Mouse (Mus musculus): ENCODE results near the gene Nxpe4. TPM values are rescaled to one million over a fixed set of nuclear protein-coding genes. Genes with fewer than 3 reads are reported as not detected.
"Not testable (repeated sequence)": the region's sequence is repeated elsewhere in the genome, so short reads cannot be mapped to it uniquely, and the experiment has no call there.

Gene Nxpe4
- 8.6 and 9.6 TPM in 2 replicates for polyA plus RNA-seq (2014; fragmentation: Nextera tagmentation; extraction: Ambion mirVana)

DNA sequence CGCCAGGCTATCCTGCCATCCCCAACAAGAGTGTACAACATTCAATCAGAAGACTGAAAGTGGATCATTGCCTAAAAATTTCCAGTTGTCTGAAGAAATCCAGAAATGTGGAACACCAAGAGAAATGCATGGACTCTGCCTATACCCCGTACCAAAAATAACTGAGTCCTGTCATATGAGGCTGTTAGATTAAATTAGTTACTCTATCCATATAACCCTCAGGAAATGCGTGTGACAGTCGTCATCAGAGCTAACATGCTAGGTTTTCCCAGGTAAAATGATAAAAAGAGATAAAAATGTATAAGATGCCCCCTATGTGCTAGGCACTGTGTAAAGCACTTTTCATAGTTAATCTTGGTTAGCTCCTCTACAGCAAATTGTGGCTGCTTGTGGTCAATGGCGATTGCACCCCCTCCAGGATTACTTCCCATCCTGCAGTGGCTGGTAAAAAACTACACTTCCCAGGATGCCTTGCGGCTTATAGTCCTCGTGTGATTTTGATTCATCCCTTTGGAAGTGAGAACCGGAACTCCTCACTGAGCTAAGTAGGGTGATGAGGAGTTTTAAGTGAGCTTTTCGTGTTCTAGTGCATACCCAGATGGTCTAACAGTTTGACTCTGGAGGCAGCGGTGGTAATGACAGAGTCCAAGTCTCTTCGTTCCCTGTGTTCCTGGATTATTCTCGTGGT, at the start of gene Nxpe4:
Gene Nxpe4 (plus strand): TSS at position 519 of the 688 bp plus-strand sequence.
- WGBS, result 30% methylated on average over 12 of the region's 12 CpGs
- no peaks in the 10 kb centered on the region for H3K36me3 ChIP-seq (replicated peaks; ENCODE audit: control insufficient read depth, insufficient read depth, low read depth, low read length)
- H3K4me3 ChIP-seq (ENCODE audit: low read depth, low read length), result peak within 1 kb of the TSS; percentile 42
- peak within 1 kb of the TSS; percentile 44 for H3K4me2 ChIP-seq (ENCODE audit: low read depth, low read length)
- H3K27me3 ChIP-seq (ENCODE audit: control insufficient read depth, insufficient read depth, low read length), result no peaks in the 10 kb centered on the region
- no peak within 1 kb of the TSS for H3K27ac ChIP-seq (replicated peaks; ENCODE audit: low read depth, low read length)
- ATAC-seq (replicated peaks; ENCODE audit: insufficient number of reproducible peaks, low FRiP score, low TSS enrichment, low read depth) (peak; percentile 67), DNase-seq (ENCODE audit: low spot score) (peak; percentile 95)
- no peaks in the 10 kb centered on the region for H3K4me1 ChIP-seq (ENCODE audit: control insufficient read depth, insufficient read depth, low read length)
- H3K9ac ChIP-seq (replicated peaks; ENCODE audit: low read length), result peak within 1 kb of the TSS; percentile 56
- no peaks in the 10 kb centered on the region for H3K9me3 ChIP-seq (replicated peaks; ENCODE audit: control insufficient read depth, low read length)

DNA sequence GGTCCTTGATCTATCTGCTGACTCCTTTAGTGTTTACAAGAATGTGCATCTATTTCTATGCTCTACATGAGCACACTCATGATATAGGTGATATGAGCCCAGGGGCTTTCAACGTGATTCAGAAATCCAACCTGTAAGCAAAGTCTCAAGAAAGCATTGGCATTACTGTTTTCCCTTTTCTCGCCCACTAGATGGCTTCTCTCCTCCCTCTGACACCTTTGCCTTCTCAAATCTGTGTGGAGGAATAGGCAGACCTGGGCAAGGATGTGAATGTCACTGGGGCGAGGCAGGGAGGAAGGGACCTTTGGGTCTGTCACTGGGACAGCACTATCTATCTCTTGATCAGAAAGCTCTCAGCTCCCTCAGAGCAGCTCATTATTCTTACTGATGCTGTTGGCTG, 35.0 kb upstream of the Nxpe4 start:
- ATAC-seq (replicated peaks; ENCODE audit: insufficient number of reproducible peaks, low FRiP score, low TSS enrichment, low read depth) (no peak), DNase-seq (ENCODE audit: low spot score) (no peak)
- H3K4me3 ChIP-seq (ENCODE audit: low read depth, low read length), result no peak overlapping the region
- no peak overlapping the region for H3K27ac ChIP-seq (replicated peaks; ENCODE audit: low read depth, low read length)
- WGBS, result 38% methylated on average over 3 of the region's 3 CpGs
- no peaks in the 10 kb centered on the region for H3K4me1 ChIP-seq (ENCODE audit: control insufficient read depth, insufficient read depth, low read length)
- no peaks in the 10 kb centered on the region for H3K36me3 ChIP-seq (replicated peaks; ENCODE audit: control insufficient read depth, insufficient read depth, low read depth, low read length)
- H3K27me3 ChIP-seq (ENCODE audit: control insufficient read depth, insufficient read depth, low read length), result no peaks in the 10 kb centered on the region
- no peaks in the 10 kb centered on the region for H3K9me3 ChIP-seq (replicated peaks; ENCODE audit: control insufficient read depth, low read length)
- no peak overlapping the region for H3K9ac ChIP-seq (replicated peaks; ENCODE audit: low read length)
- H3K4me2 ChIP-seq (ENCODE audit: low read depth, low read length), result no peak overlapping the region

DNA sequence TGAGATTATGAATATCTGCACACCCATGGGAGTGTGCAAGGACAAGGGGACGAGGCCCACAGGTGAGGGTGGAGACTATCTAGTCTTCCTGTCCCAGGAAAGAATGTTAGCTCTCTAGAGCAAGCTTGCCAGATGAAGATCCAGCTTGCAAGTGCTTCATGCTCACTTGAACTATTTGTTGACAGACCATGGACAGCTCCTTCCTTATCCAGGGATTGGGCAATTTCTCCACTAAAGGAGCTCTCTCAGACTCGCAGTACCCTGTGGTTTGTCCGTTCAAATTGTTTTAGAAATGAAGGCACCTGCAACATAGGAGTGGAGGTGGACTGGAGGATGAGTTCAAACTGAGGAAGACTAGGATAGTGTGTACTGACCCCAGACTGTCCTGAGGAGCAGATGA, 24.3 kb upstream of the Nxpe4 start:
- H3K4me1 ChIP-seq (ENCODE audit: control insufficient read depth, insufficient read depth, low read length), result no peaks in the 10 kb centered on the region
- no peak overlapping the region for H3K9ac ChIP-seq (replicated peaks; ENCODE audit: low read length)
- ATAC-seq (replicated peaks; ENCODE audit: insufficient number of reproducible peaks, low FRiP score, low TSS enrichment, low read depth), result no peak
- 35% methylated on average over 3 of the region's 3 CpGs for WGBS
- H3K4me2 ChIP-seq (ENCODE audit: low read depth, low read length), result no peak overlapping the region
- peak; percentile 79 for DNase-seq (ENCODE audit: low spot score)
- no peaks in the 10 kb centered on the region for H3K9me3 ChIP-seq (replicated peaks; ENCODE audit: control insufficient read depth, low read length)
- no peaks in the 10 kb centered on the region for H3K27me3 ChIP-seq (ENCODE audit: control insufficient read depth, insufficient read depth, low read length)
- no peak overlapping the region for H3K27ac ChIP-seq (replicated peaks; ENCODE audit: low read depth, low read length)
- no peaks in the 10 kb centered on the region for H3K36me3 ChIP-seq (replicated peaks; ENCODE audit: control insufficient read depth, insufficient read depth, low read depth, low read length)
- no peak overlapping the region for H3K4me3 ChIP-seq (ENCODE audit: low read depth, low read length)

DNA sequence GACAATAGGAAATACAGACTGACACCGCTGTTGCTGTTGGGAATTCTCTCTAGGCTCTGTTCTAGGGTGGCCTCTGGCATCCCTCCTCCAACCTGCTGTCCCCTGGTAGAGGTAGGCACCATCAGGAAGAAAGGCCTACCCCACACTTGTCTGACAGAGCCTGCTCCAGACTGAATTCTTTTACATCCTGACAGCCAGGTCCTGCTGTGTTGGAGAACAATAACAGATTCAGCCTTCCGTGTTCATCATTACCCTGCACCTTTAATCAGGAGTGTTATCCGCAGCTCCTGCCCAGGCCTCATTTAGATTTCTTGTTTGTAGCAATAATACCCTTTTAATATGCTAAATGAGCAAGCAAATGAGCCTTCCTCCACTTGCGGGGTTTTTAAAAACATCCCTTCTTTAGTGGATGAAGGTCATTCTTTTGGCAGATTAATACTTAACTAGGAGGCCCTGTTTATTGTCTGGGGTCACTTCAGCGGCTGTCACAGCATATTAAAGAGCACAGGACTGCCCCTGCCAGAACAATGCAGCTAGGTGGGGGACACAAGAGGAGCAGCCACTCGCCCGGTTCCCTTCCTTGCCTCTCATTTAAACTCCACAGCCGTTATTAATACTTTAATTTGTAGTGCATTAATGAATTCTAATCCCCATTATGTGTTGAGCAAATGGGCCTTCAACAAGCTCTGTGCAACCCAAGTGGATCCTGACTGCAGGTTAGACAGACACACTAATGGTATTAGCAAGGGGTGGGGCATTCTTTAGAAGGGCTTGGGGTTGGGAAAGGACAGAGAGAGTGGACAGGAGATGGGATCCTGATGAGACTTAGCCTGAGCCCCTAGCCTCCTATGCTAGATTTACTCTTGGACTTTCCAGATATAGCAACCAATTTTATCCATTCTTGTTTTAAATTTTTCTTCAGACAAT, 21.1 kb upstream of the Nxpe4 start:
- DNase-seq (ENCODE audit: low spot score) (no peak), ATAC-seq (replicated peaks; ENCODE audit: insufficient number of reproducible peaks, low FRiP score, low TSS enrichment, low read depth) (no peak)
- H3K36me3 ChIP-seq (replicated peaks; ENCODE audit: control insufficient read depth, insufficient read depth, low read depth, low read length), result no peaks in the 10 kb centered on the region
- no peaks in the 10 kb centered on the region for H3K27me3 ChIP-seq (ENCODE audit: control insufficient read depth, insufficient read depth, low read length)
- no peak overlapping the region for H3K4me2 ChIP-seq (ENCODE audit: low read depth, low read length)
- no peak overlapping the region for H3K27ac ChIP-seq (replicated peaks; ENCODE audit: low read depth, low read length)
- 23% methylated on average over 8 of the region's 8 CpGs for WGBS
- no peak overlapping the region for H3K4me3 ChIP-seq (ENCODE audit: low read depth, low read length)
- H3K9ac ChIP-seq (replicated peaks; ENCODE audit: low read length), result no peak overlapping the region
- no peaks in the 10 kb centered on the region for H3K4me1 ChIP-seq (ENCODE audit: control insufficient read depth, insufficient read depth, low read length)
- no peaks in the 10 kb centered on the region for H3K9me3 ChIP-seq (replicated peaks; ENCODE audit: control insufficient read depth, low read length)

DNA sequence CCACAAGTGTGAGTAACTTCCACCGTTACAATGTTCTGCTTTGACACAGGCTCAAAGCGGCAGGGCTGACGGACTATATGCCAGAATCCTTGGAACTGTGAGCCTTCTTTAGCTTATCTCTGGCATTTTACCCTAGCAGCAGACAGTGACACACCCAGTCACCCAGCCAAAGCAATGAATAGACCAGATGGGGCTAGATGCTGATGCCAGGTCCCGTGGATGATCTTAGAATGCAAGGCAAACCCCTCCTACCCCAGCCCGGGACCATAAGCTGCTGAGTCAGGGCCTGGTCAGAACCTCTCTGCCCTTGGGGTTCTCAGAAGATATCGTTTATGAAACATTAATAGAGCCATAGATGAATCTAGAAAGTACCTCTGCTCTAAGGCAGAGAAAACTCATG, 19.2 kb upstream of the Nxpe4 start:
- H3K27ac ChIP-seq (replicated peaks; ENCODE audit: low read depth, low read length), result no peak overlapping the region
- DNase-seq (ENCODE audit: low spot score) (no peak), ATAC-seq (replicated peaks; ENCODE audit: insufficient number of reproducible peaks, low FRiP score, low TSS enrichment, low read depth) (no peak)
- no peaks in the 10 kb centered on the region for H3K27me3 ChIP-seq (ENCODE audit: control insufficient read depth, insufficient read depth, low read length)
- H3K4me3 ChIP-seq (ENCODE audit: low read depth, low read length), result no peak overlapping the region
- WGBS, result 89% methylated on average over 6 of the region's 6 CpGs
- no peak overlapping the region for H3K9ac ChIP-seq (replicated peaks; ENCODE audit: low read length)
- H3K9me3 ChIP-seq (replicated peaks; ENCODE audit: control insufficient read depth, low read length), result no peaks in the 10 kb centered on the region
- H3K4me2 ChIP-seq (ENCODE audit: low read depth, low read length), result no peak overlapping the region
- H3K4me1 ChIP-seq (ENCODE audit: control insufficient read depth, insufficient read depth, low read length), result no peaks in the 10 kb centered on the region
- H3K36me3 ChIP-seq (replicated peaks; ENCODE audit: control insufficient read depth, insufficient read depth, low read depth, low read length), result no peaks in the 10 kb centered on the region

DNA sequence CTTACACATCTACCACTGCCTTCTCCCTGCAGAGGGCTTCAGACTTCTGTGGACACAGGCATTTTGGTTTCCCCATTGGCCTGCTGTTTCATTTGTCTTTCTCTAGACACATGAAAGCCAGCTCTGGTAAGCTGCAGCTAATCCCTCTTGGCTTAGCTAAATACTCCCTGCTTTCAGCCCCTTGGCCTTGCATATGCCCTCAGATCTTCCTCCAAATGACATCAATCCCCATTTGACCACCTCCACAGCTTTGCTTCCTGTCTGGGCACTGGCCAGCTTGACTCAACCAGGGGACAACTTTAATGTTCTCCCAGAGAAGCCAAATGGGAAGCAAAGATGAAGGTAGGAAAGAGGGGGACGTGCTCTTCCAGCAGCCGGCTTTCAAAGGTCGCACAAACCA, 15.1 kb upstream of the Nxpe4 start:
- WGBS, result 76% methylated on average over 3 of the region's 3 CpGs

DNA sequence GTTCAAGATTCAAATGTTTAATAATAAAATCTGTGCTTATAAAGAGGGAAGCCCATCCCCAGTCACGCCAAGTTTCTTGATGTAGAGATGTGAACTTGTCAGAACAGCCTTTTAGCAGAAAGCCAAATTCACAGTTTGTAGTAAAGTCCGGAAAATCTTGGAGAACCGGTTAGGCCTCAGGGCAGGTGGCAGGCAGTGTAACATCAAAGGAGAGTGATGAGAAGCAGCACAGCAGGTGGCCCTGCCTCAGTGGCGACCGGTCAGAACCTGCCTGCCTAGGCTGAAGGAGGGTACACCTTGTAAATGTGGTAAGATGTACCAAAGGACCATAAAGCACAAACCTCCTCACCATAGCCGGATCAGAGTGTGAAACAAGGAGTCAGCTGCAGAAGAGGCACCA, 4.7 kb downstream of the Nxpe4 start:
- H3K4me2 ChIP-seq (ENCODE audit: low read depth, low read length); H3K4me3 ChIP-seq (ENCODE audit: low read depth, low read length); H3K36me3 ChIP-seq (replicated peaks; ENCODE audit: control insufficient read depth, insufficient read depth, low read depth, low read length); H3K9ac ChIP-seq (replicated peaks; ENCODE audit: low read length); H3K9me3 ChIP-seq (replicated peaks; ENCODE audit: control insufficient read depth, low read length); H3K4me1 ChIP-seq (ENCODE audit: control insufficient read depth, insufficient read depth, low read length); H3K27me3 ChIP-seq (ENCODE audit: control insufficient read depth, insufficient read depth, low read length); H3K27ac ChIP-seq (replicated peaks; ENCODE audit: low read depth, low read length); ATAC-seq (replicated peaks; ENCODE audit: insufficient number of reproducible peaks, low FRiP score, low TSS enrichment, low read depth): not testable (repeated sequence)
- WGBS, result 62% methylated on average over 6 of the region's 6 CpGs
- peak; percentile 23 for DNase-seq (ENCODE audit: low spot score)

More for the DNA sequence above, 15.1 kb upstream of the Nxpe4 start:
- Histone ChIP-seq H3K9ac (replicated peaks; ENCODE audit: low read length) (no peak overlapping the region), H3K4me1 (ENCODE audit: control insufficient read depth, insufficient read depth, low read length) (no peaks in the 10 kb centered on the region), H3K27ac (replicated peaks; ENCODE audit: low read depth, low read length) (no peak overlapping the region), H3K4me2 (ENCODE audit: low read depth, low read length) (no peak overlapping the region), H3K27me3 (ENCODE audit: control insufficient read depth, insufficient read depth, low read length) (no peaks in the 10 kb centered on the region), H3K9me3 (replicated peaks; ENCODE audit: control insufficient read depth, low read length) (no peaks in the 10 kb centered on the region), H3K36me3 (replicated peaks; ENCODE audit: control insufficient read depth, insufficient read depth, low read depth, low read length) (no peaks in the 10 kb centered on the region), H3K4me3 (ENCODE audit: low read depth, low read length) (no peak overlapping the region)
- ATAC-seq (replicated peaks; ENCODE audit: insufficient number of reproducible peaks, low FRiP score, low TSS enrichment, low read depth), result no peak
- no peak for DNase-seq (ENCODE audit: low spot score)

DNA sequence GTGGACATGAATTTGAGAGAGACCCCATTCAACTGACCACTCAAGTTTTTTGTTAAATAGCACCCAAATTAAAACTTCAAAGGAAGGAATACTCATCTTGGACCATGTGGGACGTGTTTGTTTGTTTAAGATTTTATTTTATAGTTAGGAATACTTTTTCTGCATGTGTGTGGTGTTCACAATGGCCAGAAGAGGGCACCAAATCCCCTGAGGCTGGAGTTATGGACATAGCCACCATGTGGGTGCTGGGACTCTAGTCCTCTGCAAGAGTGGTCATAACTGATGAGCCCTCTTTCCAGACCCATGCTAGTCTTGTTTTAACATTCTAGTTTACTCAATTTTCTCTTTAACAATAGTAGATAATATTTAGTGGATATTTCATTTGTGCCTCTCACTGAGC, 14.9 kb downstream of the Nxpe4 start:
- no peaks in the 10 kb centered on the region for H3K4me1 ChIP-seq (ENCODE audit: control insufficient read depth, insufficient read depth, low read length)
- H3K4me2 ChIP-seq (ENCODE audit: low read depth, low read length), result no peak overlapping the region
- no peak for ATAC-seq (replicated peaks; ENCODE audit: insufficient number of reproducible peaks, low FRiP score, low TSS enrichment, low read depth)
- H3K27me3 ChIP-seq (ENCODE audit: control insufficient read depth, insufficient read depth, low read length), result no peaks in the 10 kb centered on the region
- H3K4me3 ChIP-seq (ENCODE audit: low read depth, low read length), result no peak overlapping the region
- no peak overlapping the region for H3K9ac ChIP-seq (replicated peaks; ENCODE audit: low read length)
- no peak overlapping the region for H3K27ac ChIP-seq (replicated peaks; ENCODE audit: low read depth, low read length)
- WGBS, result 53% methylated on average over 1 of the region's 1 CpGs
- H3K9me3 ChIP-seq (replicated peaks; ENCODE audit: control insufficient read depth, low read length), result no peaks in the 10 kb centered on the region
- no peaks in the 10 kb centered on the region for H3K36me3 ChIP-seq (replicated peaks; ENCODE audit: control insufficient read depth, insufficient read depth, low read depth, low read length)
- DNase-seq (ENCODE audit: low spot score), result peak; percentile 12

All from embryonic facial prominence, embryonic 11.5 days (tissue).